Mouse (Mus musculus) neural tube, embryonic 11.5 days (tissue): Measurements from ENCODE around the gene Zfp189. TPM values are rescaled to one million over a fixed set of nuclear protein-coding genes. Genes with fewer than 3 reads are reported as not detected.

Experiments
- ATAC-seq: fragments of 200-750 bp; cut with Nextera tagmentation; 2 replicates; pipeline ENCODE4 v1.8.0; 2017; ENCODE audit warnings: moderate number of reproducible peaks, mild to moderate bottlenecking, moderate TSS enrichment, moderate library complexity; ENCODE audit not compliant: insufficient read depth, low FRiP score, low TSS enrichment
- DNase-seq: peaks from one replicate; pipeline ENCODE4 v3.0.0-alpha.2; 2015; ENCODE audit warnings: low spot score
- H3K27ac ChIP-seq: fragments of 300-500 bp; sonication (generic); 2 replicates; pipeline ENCODE4 v1.5.1; 2014; ENCODE audit warnings: low read depth, mild to moderate bottlenecking, low read length
- H3K27me3 ChIP-seq: fragments of 300-500 bp; sonication (generic); 2 replicates; pipeline ENCODE4 v1.6.1; 2014; ENCODE audit warnings: mild to moderate bottlenecking, low read length, mixed read lengths; ENCODE audit not compliant: control insufficient read depth, insufficient read depth
- H3K36me3 ChIP-seq: fragments of 300-500 bp; sonication (generic); 2 replicates; pipeline ENCODE4 v1.6.1; 2014; ENCODE audit warnings: mild to moderate bottlenecking, low read length, moderate library complexity, mixed read lengths; ENCODE audit not compliant: control insufficient read depth, insufficient read depth
- H3K4me1 ChIP-seq: fragments of 300-500 bp; sonication (generic); 2 replicates; pipeline ENCODE4 v1.6.1; 2014; ENCODE audit warnings: low read length, mixed read lengths; ENCODE audit not compliant: control insufficient read depth, insufficient read depth
- H3K4me2 ChIP-seq: fragments of 300-500 bp; sonication (generic); 2 replicates; pipeline ENCODE4 v1.6.1; 2014; ENCODE audit warnings: low read depth, mild to moderate bottlenecking, moderate library complexity
- H3K4me3 ChIP-seq: fragments of 300-500 bp; sonication (generic); 2 replicates; pipeline ENCODE4 v1.5.1; 2014; ENCODE audit warnings: low read depth, low read length
- H3K9ac ChIP-seq: fragments of 300-500 bp; sonication (generic); 2 replicates; pipeline ENCODE4 v1.6.1; 2014; ENCODE audit warnings: mild to moderate bottlenecking, low read length
- H3K9me3 ChIP-seq: fragments of 300-500 bp; sonication (generic); 2 replicates; pipeline ENCODE4 v1.6.1; 2016; ENCODE audit warnings: low read length; ENCODE audit not compliant: control insufficient read depth
- WGBS: fragments of 180-500 bp; shearing (Covaris S2); extraction: QIAGEN DNeasy Blood & Tissue Kit; methylation state at CpG from one replicate; pipeline ENCODE4 v1.1.7; 2014; 5-methylcytosine and 5-hydroxymethylcytosine counted together
- polyA plus RNA-seq: library from polyadenylated mRNA; unstranded; fragments of >200 nt; fragmentation: Nextera tagmentation; extraction: Ambion mirVana; gene quantifications from 2 replicates; pipeline ENCODE4 v1.2.1, GENCODE M21; 2014

Gene Zfp189
- polyA plus RNA-seq, 1 experiment from 2014 or later = 15.0 TPM

- Histone ChIP-seq H3K4me1 (no peaks in the 10 kb centered on the region), H3K9me3 (no peaks in the 10 kb centered on the region), H3K36me3 (no peaks in the 10 kb centered on the region), H3K4me3 (no peak overlapping the region), H3K27ac (no peak overlapping the region), H3K4me2 (no peak overlapping the region), H3K27me3 (no peaks in the 10 kb centered on the region), H3K9ac (no peak overlapping the region)
- DNase-seq = no peak
- 90% methylated on average over 7 of the region's 7 CpGs for WGBS
- no peak for ATAC-seq
Observed at GRCm38 (mm10) chr4:49547544-49548219, 26.7 kb downstream of the Zfp189 start.

- Histone ChIP-seq H3K27ac (no peak within 1 kb of the TSS), H3K9ac (no peak within 1 kb of the TSS)
Observed at GRCm38 (mm10) chr4:49549383-49549782, 28.4 kb downstream of the Zfp189 start, which contains the start of gene Aldob. TSS of gene Aldob (minus strand) at chr4:49549546.

GRCm38 (mm10) chr4:49553380-49553779, 32.4 kb downstream of the Zfp189 start:
- no peak for ATAC-seq
- WGBS = 82% methylated on average over 5 of the region's 5 CpGs
- H3K4me1 ChIP-seq = no peaks in the 10 kb centered on the region
- H3K9ac ChIP-seq = no peak overlapping the region
- no peaks in the 10 kb centered on the region for H3K27me3 ChIP-seq
- no peak overlapping the region for H3K4me2 ChIP-seq
- H3K4me3 ChIP-seq = no peak overlapping the region
- H3K9me3 ChIP-seq = no peaks in the 10 kb centered on the region
- no peaks in the 10 kb centered on the region for H3K36me3 ChIP-seq
- DNase-seq = no peak
- H3K27ac ChIP-seq = no peak overlapping the region

More at GRCm38 (mm10) chr4:49549383-49549782, 28.4 kb downstream of the Zfp189 start, which contains the start of gene Aldob:
- Histone ChIP-seq H3K4me3 (no peak within 1 kb of the TSS), H3K27me3 (no peaks in the 10 kb centered on the region), H3K9me3 (no peaks in the 10 kb centered on the region), H3K4me1 (no peaks in the 10 kb centered on the region), H3K36me3 (no peaks in the 10 kb centered on the region), H3K4me2 (no peak within 1 kb of the TSS)
- DNase-seq = no peak
- no peak for ATAC-seq
- WGBS = 80% methylated on average over 3 of the region's 3 CpGs

- Histone ChIP-seq H3K9ac (no peak overlapping the region), H3K4me3 (no peak overlapping the region), H3K36me3 (no peaks in the 10 kb centered on the region), H3K27ac (no peak overlapping the region), H3K27me3 (no peaks in the 10 kb centered on the region), H3K4me1 (no peaks in the 10 kb centered on the region), H3K4me2 (no peak overlapping the region), H3K9me3 (no peaks in the 10 kb centered on the region)
- no peak for DNase-seq
- 88% methylated on average over 4 of the region's 7 CpGs for WGBS
- ATAC-seq = no peak
Observed at GRCm38 (mm10) chr4:49557375-49557774, 36.4 kb downstream of the Zfp189 start.

GRCm38 (mm10) chr4:49558181-49558580, 37.2 kb downstream of the Zfp189 start:
- WGBS = 83% methylated on average over 2 of the region's 2 CpGs
- H3K4me3 ChIP-seq = no peak overlapping the region
- no peak overlapping the region for H3K4me2 ChIP-seq
- DNase-seq (no peak), ATAC-seq (no peak)
- no peaks in the 10 kb centered on the region for H3K4me1 ChIP-seq
- no peaks in the 10 kb centered on the region for H3K27me3 ChIP-seq
- H3K9me3 ChIP-seq = no peaks in the 10 kb centered on the region
- H3K27ac ChIP-seq = no peak overlapping the region
- H3K9ac ChIP-seq = no peak overlapping the region
- H3K36me3 ChIP-seq = no peaks in the 10 kb centered on the region

GRCm38 (mm10) chr4:49559915-49560772, 39.2 kb downstream of the Zfp189 start:
- no peak overlapping the region for H3K4me2 ChIP-seq
- no peaks in the 10 kb centered on the region for H3K4me1 ChIP-seq
- H3K9me3 ChIP-seq = no peaks in the 10 kb centered on the region
- H3K36me3 ChIP-seq = no peaks in the 10 kb centered on the region
- H3K9ac ChIP-seq = no peak overlapping the region
- ATAC-seq (no peak), DNase-seq (no peak)
- H3K27ac ChIP-seq = no peak overlapping the region
- no peak overlapping the region for H3K4me3 ChIP-seq
- H3K27me3 ChIP-seq = no peaks in the 10 kb centered on the region
- WGBS = 73% methylated on average over 20 of the region's 20 CpGs

- no peak overlapping the region for H3K4me2 ChIP-seq
- ATAC-seq (peak; percentile 65), DNase-seq (peak; percentile 40)
- H3K4me3 ChIP-seq = no peak overlapping the region
- no peaks in the 10 kb centered on the region for H3K4me1 ChIP-seq
- no peaks in the 10 kb centered on the region for H3K9me3 ChIP-seq
- H3K9ac ChIP-seq = no peak overlapping the region
- no peaks in the 10 kb centered on the region for H3K27me3 ChIP-seq
- H3K36me3 ChIP-seq = no peaks in the 10 kb centered on the region
- WGBS = 24% methylated on average over 3 of the region's 3 CpGs
- H3K27ac ChIP-seq = no peak overlapping the region
Observed at GRCm38 (mm10) chr4:49567613-49568012, 46.6 kb downstream of the Zfp189 start.

GRCm38 (mm10) chr4:49572194-49572593, 51.2 kb downstream of the Zfp189 start:
- H3K36me3 ChIP-seq = no peaks in the 10 kb centered on the region
- WGBS = 94% methylated on average over 4 of the region's 4 CpGs
- no peaks in the 10 kb centered on the region for H3K4me1 ChIP-seq
- no peaks in the 10 kb centered on the region for H3K27me3 ChIP-seq
- no peak for ATAC-seq
- no peaks in the 10 kb centered on the region for H3K9me3 ChIP-seq
- H3K4me3 ChIP-seq = no peak overlapping the region
- no peak overlapping the region for H3K4me2 ChIP-seq
- H3K9ac ChIP-seq = no peak overlapping the region
- no peak overlapping the region for H3K27ac ChIP-seq
- no peak for DNase-seq
